Mouse (Mus musculus) thymus, adult 2 months (tissue): ENCODE results near the gene Trabd.

Experiments
- CTCF ChIP-seq: fragments of 200-500 bp; IDR thresholded peaks from 2 replicates; pipeline ENCODE4 v1.5.1; 2012; ENCODE audit warnings: mild to moderate bottlenecking, control low read depth, low read length, moderate library complexity, borderline replicate concordance; ENCODE audit not compliant: control insufficient read depth, poor library complexity, insufficient read depth; ENCODE audit errors: extremely low read depth
- POLR2A ChIP-seq: fragments of 200-500 bp; IDR thresholded peaks from 2 replicates; pipeline ENCODE4 v1.6.1; 2012; ENCODE audit warnings: mild to moderate bottlenecking, low read length, control low read depth, moderate library complexity; ENCODE audit not compliant: control insufficient read depth, poor library complexity, insufficient read depth; ENCODE audit errors: extremely low read depth

- no peak for TF ChIP-seq CTCF
- TF ChIP-seq POLR2A = no peak
Measured at GRCm38 (mm10) chr15:89130245-89130644, 55.3 kb downstream of the Trabd start.
